ENCODE assay signal across 18 mouse cellular contexts in genomic region chr11:32549236-32549635, GRCm38 (mm10). TPM values are rescaled to one million over a fixed set of nuclear protein-coding genes. Genes with fewer than 3 reads are reported as not detected.
DNase-seq lines count a peak whose midpoint lies in the region; ATAC-seq and TF ChIP-seq lines count a peak whose summit lies in the region.
"Had no signal": no experiment of that assay in that cellular context is flagged by ENCODE, and none has a peak within 500 bp of the region (broad histone marks: within the 10 kb centered on the region; RNA-seq: fewer than 3 reads in every experiment).

No protein-coding gene starts in this region.

- no peaks in the 10 kb centered on the region for H3K36me3 ChIP-seq in forebrain, embryonic 13.5 days (ENCODE audit: poor library complexity, severe bottlenecking)
- H3K36me3 ChIP-seq in forebrain, postnatal 0 days (ENCODE audit: insufficient read depth): no peaks in the 10 kb centered on the region
- no peaks in the 10 kb centered on the region for H3K36me3 ChIP-seq in midbrain, embryonic 14.5 days (ENCODE audit: control insufficient read depth, insufficient read depth, low read length)
- no peaks in the 10 kb centered on the region for H3K36me3 ChIP-seq in midbrain, embryonic 16.5 days (ENCODE audit: control insufficient read depth, insufficient read depth, low read length)
- H3K36me3 ChIP-seq in limb, embryonic 15.5 days: no peaks in the 10 kb centered on the region
- H3K36me3 ChIP-seq: heart, embryonic 10.5 days; neural tube, embryonic 12.5 days had no signal

- DNase-seq in forebrain, postnatal 0 days: no peak
- peak; percentile 17 for DNase-seq in midbrain, embryonic 14.5 days
- DNase-seq in cerebellum, adult 9-11 months: peak; percentile 87
- no peak for DNase-seq in urinary bladder, postnatal 36 days (ENCODE audit: low spot score in 2 of 2)
- no peak for DNase-seq in T-cell, adult 2 months (ENCODE audit: low spot score)
- DNase-seq: adrenal gland, postnatal 36 days; lung, embryonic 14.5 days; right cerebral cortex, adult 18-20 months; thymus, adult 18-20 months had no signal

- peaks cover 30% of the 10 kb centered on the region for H3K4me1 ChIP-seq in forebrain, embryonic 13.5 days
- no peaks in the 10 kb centered on the region for H3K4me1 ChIP-seq in forebrain, postnatal 0 days (ENCODE audit: insufficient read depth)
- H3K4me1 ChIP-seq in midbrain, embryonic 14.5 days (ENCODE audit: control insufficient read depth, insufficient read depth, low read length): 0 out of 2 replicates have a peak, but pooled peaks cover 6% of the 10 kb centered on the region
- peaks cover 2% of the 10 kb centered on the region; the same call in 1 of the 2 replicates for H3K4me1 ChIP-seq in midbrain, embryonic 16.5 days (ENCODE audit: control insufficient read depth, insufficient read depth, low read length)
- H3K4me1 ChIP-seq in limb, embryonic 15.5 days: peaks cover 60% of the 10 kb centered on the region

- no peak overlapping the region for H3K4me2 ChIP-seq in forebrain, embryonic 13.5 days
- H3K4me2 ChIP-seq in forebrain, postnatal 0 days (ENCODE audit: low read depth): no peak overlapping the region
- H3K4me2 ChIP-seq in midbrain, embryonic 14.5 days (ENCODE audit: low read length): no peak overlapping the region
- H3K4me2 ChIP-seq in midbrain, embryonic 16.5 days (ENCODE audit: low read length): no peak overlapping the region
- no peak overlapping the region for H3K4me2 ChIP-seq in limb, embryonic 15.5 days
- H3K4me2 ChIP-seq: lung, embryonic 14.5 days; neural tube, embryonic 12.5 days had no signal

- TF ChIP-seq CTCF in forebrain, postnatal 0 days (IDR thresholded peaks at IDR 0.05; ENCODE audit: low read depth): no peak

- H3K4me3 ChIP-seq in forebrain, embryonic 13.5 days: no peak overlapping the region
- no peak overlapping the region for H3K4me3 ChIP-seq in forebrain, postnatal 0 days (ENCODE audit: low read depth, low read length)
- H3K4me3 ChIP-seq in midbrain, embryonic 14.5 days (replicated peaks; ENCODE audit: low read depth, low read length): no peak overlapping the region
- no peak overlapping the region for H3K4me3 ChIP-seq in midbrain, embryonic 16.5 days (ENCODE audit: low read depth, low read length)
- no peak overlapping the region for H3K4me3 ChIP-seq in limb, embryonic 15.5 days
- H3K4me3 ChIP-seq: heart, embryonic 10.5 days; megakaryocyte, embryonic 14.5 days; neural tube, embryonic 12.5 days had no signal

- no peaks in the 10 kb centered on the region for H3K9me3 ChIP-seq in forebrain, embryonic 13.5 days (replicated peaks)
- no peaks in the 10 kb centered on the region for H3K9me3 ChIP-seq in forebrain, postnatal 0 days (ENCODE audit: low read length)
- H3K9me3 ChIP-seq in midbrain, embryonic 14.5 days (ENCODE audit: control insufficient read depth, low read length): no peaks in the 10 kb centered on the region
- no peaks in the 10 kb centered on the region for H3K9me3 ChIP-seq in midbrain, embryonic 16.5 days (replicated peaks; ENCODE audit: control insufficient read depth, low read length, poor library complexity, severe bottlenecking)
- no peaks in the 10 kb centered on the region for H3K9me3 ChIP-seq in limb, embryonic 15.5 days
- H3K9me3 ChIP-seq: heart, embryonic 10.5 days; megakaryocyte, embryonic 14.5 days; neural tube, embryonic 12.5 days had no signal

- H3K27me3 ChIP-seq in forebrain, embryonic 13.5 days: no peaks in the 10 kb centered on the region
- H3K27me3 ChIP-seq in forebrain, postnatal 0 days (ENCODE audit: insufficient read depth, low read length): no peaks in the 10 kb centered on the region
- H3K27me3 ChIP-seq in midbrain, embryonic 14.5 days (ENCODE audit: control insufficient read depth, insufficient read depth, low read length): no peaks in the 10 kb centered on the region
- H3K27me3 ChIP-seq in midbrain, embryonic 16.5 days (ENCODE audit: control insufficient read depth, insufficient read depth, low read depth, low read length): no peaks in the 10 kb centered on the region
- H3K27me3 ChIP-seq in limb, embryonic 15.5 days: no peaks in the 10 kb centered on the region
- H3K27me3 ChIP-seq: megakaryocyte, embryonic 14.5 days; neural tube, embryonic 12.5 days had no signal

- no peak overlapping the region for H3K9ac ChIP-seq in forebrain, embryonic 13.5 days
- no peak overlapping the region for H3K9ac ChIP-seq in forebrain, postnatal 0 days
- no peak overlapping the region for H3K9ac ChIP-seq in midbrain, embryonic 14.5 days (replicated peaks; ENCODE audit: low read length)
- H3K9ac ChIP-seq in midbrain, embryonic 16.5 days (ENCODE audit: low read depth, low read length): no peak overlapping the region
- no peak overlapping the region for H3K9ac ChIP-seq in limb, embryonic 15.5 days
- H3K9ac ChIP-seq: lung, embryonic 14.5 days; neural tube, embryonic 12.5 days had no signal

- no peak for ATAC-seq in forebrain, embryonic 13.5 days
- no peak for ATAC-seq in forebrain, postnatal 0 days
- no peak for ATAC-seq in midbrain, embryonic 14.5 days (ENCODE audit: low FRiP score, low TSS enrichment)
- no peak for ATAC-seq in midbrain, embryonic 16.5 days
- no peak for ATAC-seq in limb, embryonic 15.5 days (ENCODE audit: insufficient number of reproducible peaks, low FRiP score, low TSS enrichment, low read depth)
- ATAC-seq: inflammation-experienced regulatory T-cells, adult 6 months had no signal

- H3K27ac ChIP-seq in forebrain, embryonic 13.5 days: 0 out of 2 replicates have a peak overlapping the region, but pooled peaks have one; percentile 3
- H3K27ac ChIP-seq in forebrain, postnatal 0 days (ENCODE audit: low read depth, low read length): no peak overlapping the region
- no peak overlapping the region for H3K27ac ChIP-seq in midbrain, embryonic 14.5 days (replicated peaks; ENCODE audit: low read depth, low read length)
- no peak overlapping the region for H3K27ac ChIP-seq in midbrain, embryonic 16.5 days (ENCODE audit: low read length)
- H3K27ac ChIP-seq in limb, embryonic 15.5 days: peak overlapping the region; percentile 17; the same call in 1 of the 2 replicates
- H3K27ac ChIP-seq: heart, embryonic 10.5 days; kidney, postnatal 0 days; neural tube, embryonic 12.5 days had no signal

- WGBS in forebrain, embryonic 13.5 days: 68% methylated on average over 6 of the region's 6 CpGs
- WGBS in forebrain, postnatal 0 days: 69% methylated on average over 6 of the region's 6 CpGs
- 58% methylated on average over 6 of the region's 6 CpGs for WGBS in midbrain, embryonic 14.5 days
- 50% methylated on average over 6 of the region's 6 CpGs for WGBS in midbrain, embryonic 16.5 days
- WGBS in limb, embryonic 15.5 days: 53% methylated on average over 6 of the region's 6 CpGs

RNA-seq across cellular contexts. Expression of gene Stk10, which starts 16.1 kb away (rescaled TPM):
- polyA plus RNA-seq in forebrain, embryonic 13.5 days (2015; fragmentation: Nextera tagmentation; extraction: Ambion mirVana): 1.3 TPM in 2 replicates
- total RNA-seq in forebrain, postnatal 0 days (2014; rRNA removed): 2.0 and 2.3 TPM in 2 replicates
- polyA plus RNA-seq in forebrain, postnatal 0 days (2015; fragmentation: Nextera tagmentation; extraction: Ambion mirVana): 0.90 and 0.97 TPM in 2 replicates
- polyA plus RNA-seq in midbrain, embryonic 14.5 days (2014; fragmentation: Nextera tagmentation; extraction: Ambion mirVana): 1.4 and 1.6 TPM in 2 replicates
- 1.2 and 1.7 TPM in 2 replicates for polyA plus RNA-seq in midbrain, embryonic 16.5 days (2015; fragmentation: Nextera tagmentation; extraction: Ambion mirVana)
- 3.5 and 4.1 TPM in 2 replicates for polyA plus RNA-seq in limb, embryonic 15.5 days (2015; fragmentation: Nextera tagmentation; extraction: Ambion mirVana)

RNA-seq across cellular contexts. Expression of gene Efcab9, which starts 17.4 kb away (rescaled TPM):
- 0.27 and 0.33 TPM in 2 replicates for polyA plus RNA-seq in forebrain, embryonic 13.5 days (2015; fragmentation: Nextera tagmentation; extraction: Ambion mirVana)
- not detected in 2 replicates for total RNA-seq in forebrain, postnatal 0 days (2014; rRNA removed)
- 0.22 TPM in 1 of 2 replicates, not detected in the other for polyA plus RNA-seq in forebrain, postnatal 0 days (2015; fragmentation: Nextera tagmentation; extraction: Ambion mirVana)
- polyA plus RNA-seq in midbrain, embryonic 14.5 days (2014; fragmentation: Nextera tagmentation; extraction: Ambion mirVana): 0.47 TPM in 1 of 2 replicates, not detected in the other
- not detected in 2 replicates for polyA plus RNA-seq in midbrain, embryonic 16.5 days (2015; fragmentation: Nextera tagmentation; extraction: Ambion mirVana)
- polyA plus RNA-seq in limb, embryonic 15.5 days (2015; fragmentation: Nextera tagmentation; extraction: Ambion mirVana): not detected in 2 replicates
- polyA plus RNA-seq: heart, embryonic 10.5 days; limb, embryonic 11.5 days had no signal

Comparison
In these comparisons a context has a peak if more than half of its experiments do, and no peak if none do; other contexts are left out.
1. H3K27ac ChIP-seq: peak in forebrain, embryonic 13.5 days (single experiment) and limb, embryonic 15.5 days (single experiment); none in forebrain, postnatal 0 days (single experiment), midbrain, embryonic 14.5 days (single experiment) and midbrain, embryonic 16.5 days (single experiment).
2. DNase-seq: peak in midbrain, embryonic 14.5 days (single experiment) and cerebellum, adult 9-11 months (single experiment); none in forebrain, postnatal 0 days (single experiment), urinary bladder, postnatal 36 days (0 of 2) and T-cell, adult 2 months (single experiment).